Mouse (Mus musculus) retina, postnatal 7 days (tissue): Measurements from ENCODE around the gene Tnp2.

ENCODE experiments used
- DNase-seq: peaks from one replicate; pipeline ENCODE4 v3.0.0-alpha.2; 2012; ENCODE audit warnings: low read depth, low spot score

Tnp2 gene

DNA sequence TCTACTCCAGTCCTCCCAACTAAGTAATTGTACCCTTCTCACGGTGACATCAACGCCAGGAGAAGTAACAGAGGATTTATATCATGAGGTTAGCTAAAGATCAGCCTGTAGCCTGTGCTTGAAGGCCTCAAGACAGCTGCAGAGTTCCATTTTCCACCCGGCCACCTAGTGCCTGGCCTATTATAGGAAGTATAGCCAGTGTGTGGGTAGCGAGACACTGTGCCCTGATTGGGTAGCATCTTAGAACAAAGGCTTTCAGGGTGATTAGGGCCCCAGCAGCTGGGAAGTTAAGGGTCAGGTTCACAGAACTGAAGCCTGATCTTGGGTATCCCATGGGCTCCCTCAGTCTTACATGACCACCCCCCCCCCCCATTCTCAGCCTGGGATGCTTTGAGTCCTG, 406 bp upstream of the Tnp2 start:
- DNase-seq, result no peak

DNA sequence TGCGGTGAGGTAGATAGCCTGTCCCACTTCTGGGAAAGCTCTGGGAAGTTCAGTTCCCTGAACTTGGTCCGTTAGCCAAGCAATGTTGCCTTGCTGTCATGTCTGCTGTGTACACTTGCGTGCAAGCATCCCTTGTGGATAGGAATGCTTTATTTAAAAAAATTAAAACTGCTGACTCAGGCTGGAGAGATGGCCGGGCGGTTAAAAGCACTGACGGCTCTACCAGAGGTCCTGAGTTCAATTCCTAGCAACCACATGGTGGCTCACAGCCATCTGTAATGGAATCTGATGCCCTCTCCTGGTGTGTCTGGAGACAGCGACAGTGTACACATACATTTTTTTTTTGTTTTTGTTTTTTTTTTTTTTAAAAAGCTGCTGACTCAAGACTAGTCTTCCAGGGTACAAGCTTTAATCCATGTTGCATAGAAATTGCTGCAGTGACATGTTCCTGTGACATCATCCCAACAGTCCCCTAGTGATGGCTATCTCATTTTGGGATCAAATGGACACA, 857 bp downstream of the Tnp2 start:
- DNase-seq, result no peak

DNA sequence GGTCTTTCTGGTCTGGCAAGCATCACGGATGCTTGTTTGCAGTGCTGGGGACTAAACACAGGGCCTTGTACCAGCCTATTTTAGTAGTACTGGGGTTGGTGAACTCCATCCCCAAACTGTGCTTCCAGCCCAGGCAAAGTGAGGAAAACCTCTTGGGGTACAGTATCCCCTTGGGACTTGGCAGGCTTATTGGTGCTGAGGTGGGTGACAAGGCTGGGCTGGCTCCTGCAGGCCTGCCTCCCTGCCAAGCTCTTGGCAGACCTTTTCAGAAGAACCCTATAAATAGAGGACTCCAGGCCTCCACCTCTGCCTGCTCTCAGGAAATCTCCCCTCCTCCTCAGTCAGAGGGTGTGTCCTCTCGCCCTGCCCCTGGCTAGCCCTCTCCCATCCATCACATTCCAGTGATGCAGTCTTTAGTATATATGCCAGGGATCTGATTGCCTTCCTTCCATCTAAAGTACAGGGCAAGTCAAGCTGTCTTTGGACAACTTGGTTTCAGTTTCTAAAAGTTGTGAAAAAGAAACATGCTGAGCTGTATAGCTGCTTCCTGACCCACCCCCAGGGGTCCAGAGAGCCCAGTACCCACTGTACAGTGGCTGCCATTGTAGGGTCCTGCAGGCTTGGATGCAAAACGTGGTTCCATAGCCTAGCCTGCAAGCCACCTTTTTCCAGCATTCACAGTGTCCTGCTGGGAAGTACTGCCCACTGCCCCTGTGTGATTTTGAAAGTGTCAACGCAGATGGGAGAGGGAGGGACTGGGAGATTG, 1.5 kb downstream of the Tnp2 start:
- DNase-seq, result no peak

DNA sequence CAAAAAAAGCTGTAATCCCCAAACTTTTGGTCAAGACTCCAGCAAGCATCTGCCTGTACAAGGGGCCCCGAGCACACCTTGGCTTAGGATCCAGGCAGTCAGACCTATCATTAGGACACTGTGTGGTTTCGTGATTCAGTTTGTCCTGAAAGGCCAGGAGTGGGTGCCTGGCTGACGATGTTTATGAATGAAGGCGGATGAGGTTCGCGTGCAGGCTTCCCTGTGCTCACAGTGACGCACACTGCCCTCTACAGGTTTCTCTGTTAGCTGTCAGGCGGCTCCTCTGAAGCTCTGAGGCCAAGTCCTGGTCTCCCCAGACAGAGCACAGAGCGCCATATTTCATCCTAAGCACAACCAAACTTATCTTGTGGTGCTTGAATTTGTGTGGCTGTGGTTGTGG, 2.2 kb downstream of the Tnp2 start:
- peak; percentile 76 for DNase-seq

DNA sequence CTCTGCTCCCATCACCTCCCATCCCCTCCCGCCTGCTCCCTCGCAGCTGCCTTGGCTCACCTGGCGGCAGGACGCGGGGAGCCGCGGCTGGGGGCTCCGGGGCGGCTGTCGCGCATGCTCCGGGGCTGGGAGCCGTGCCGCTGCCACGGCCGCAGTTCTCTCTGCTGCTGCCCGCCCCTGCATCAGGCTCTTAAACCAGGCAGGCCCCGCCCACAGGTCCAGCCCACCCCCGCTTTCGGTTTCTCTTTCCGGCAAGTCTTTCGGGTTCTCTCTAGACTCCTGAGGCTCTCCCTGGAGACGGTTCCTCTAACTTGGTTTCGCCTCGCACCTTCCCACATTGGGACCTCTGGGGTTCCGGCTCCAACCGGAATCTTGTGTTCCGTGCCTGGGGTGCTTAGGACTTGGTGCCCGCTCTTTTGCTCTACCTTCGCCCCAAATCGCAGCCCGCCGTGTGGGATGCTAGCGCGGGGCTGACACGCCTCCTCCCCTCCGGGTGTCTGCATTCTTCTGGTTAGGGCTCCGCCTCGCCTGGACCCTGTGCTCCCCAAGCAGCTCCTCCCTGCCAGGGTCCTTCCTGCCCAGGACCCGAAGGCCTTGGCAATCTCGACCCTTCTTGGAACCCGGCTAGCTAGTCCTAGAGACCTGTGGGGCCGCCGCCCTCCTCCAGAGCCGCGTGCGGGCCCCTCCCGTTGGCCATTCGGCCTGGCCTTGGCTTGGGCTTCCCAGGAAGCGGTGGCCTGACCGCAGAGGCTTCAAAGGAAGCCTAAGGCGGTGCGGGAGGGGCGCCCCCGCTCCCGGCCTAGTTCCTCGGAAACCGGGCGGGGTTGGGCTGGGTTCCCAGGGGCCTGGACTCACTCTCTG, 2.9 kb downstream of the Tnp2 start, which contains the start of gene Socs1:
TSS of gene Socs1 (minus strand) at position 166 of the 861 bp plus-strand sequence.
- peak; percentile 63 for DNase-seq

DNA sequence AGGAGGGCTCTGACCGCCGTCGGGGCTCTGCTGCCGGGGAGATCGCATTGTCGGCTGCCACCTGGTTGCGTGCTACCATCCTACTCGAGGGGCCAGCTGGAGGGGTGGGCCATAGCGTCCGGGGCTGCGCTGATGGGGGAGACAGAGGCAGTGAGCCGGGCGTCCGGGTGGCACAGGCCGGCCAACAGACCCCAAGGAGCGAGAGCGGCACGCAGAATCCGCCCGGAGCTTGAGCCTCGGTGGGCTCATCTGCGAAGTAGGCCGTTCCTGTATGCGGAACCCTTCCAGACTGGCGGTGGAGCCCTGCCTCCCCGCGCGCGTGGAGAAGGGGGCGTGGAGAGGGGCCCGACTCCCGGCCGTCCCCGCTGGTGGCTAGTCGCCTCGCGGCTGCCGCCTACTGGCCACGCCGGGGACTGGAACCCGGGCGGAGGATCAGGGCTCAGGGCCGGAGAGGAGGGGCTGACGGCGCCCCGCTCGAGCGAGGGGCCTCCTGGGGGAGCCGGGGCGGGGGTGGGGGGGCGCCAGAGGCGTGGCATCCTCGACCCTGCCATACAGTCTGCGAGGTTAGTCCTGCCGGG, 3.6 kb downstream of the Tnp2 start:
- peak; percentile 86 for DNase-seq

DNA sequence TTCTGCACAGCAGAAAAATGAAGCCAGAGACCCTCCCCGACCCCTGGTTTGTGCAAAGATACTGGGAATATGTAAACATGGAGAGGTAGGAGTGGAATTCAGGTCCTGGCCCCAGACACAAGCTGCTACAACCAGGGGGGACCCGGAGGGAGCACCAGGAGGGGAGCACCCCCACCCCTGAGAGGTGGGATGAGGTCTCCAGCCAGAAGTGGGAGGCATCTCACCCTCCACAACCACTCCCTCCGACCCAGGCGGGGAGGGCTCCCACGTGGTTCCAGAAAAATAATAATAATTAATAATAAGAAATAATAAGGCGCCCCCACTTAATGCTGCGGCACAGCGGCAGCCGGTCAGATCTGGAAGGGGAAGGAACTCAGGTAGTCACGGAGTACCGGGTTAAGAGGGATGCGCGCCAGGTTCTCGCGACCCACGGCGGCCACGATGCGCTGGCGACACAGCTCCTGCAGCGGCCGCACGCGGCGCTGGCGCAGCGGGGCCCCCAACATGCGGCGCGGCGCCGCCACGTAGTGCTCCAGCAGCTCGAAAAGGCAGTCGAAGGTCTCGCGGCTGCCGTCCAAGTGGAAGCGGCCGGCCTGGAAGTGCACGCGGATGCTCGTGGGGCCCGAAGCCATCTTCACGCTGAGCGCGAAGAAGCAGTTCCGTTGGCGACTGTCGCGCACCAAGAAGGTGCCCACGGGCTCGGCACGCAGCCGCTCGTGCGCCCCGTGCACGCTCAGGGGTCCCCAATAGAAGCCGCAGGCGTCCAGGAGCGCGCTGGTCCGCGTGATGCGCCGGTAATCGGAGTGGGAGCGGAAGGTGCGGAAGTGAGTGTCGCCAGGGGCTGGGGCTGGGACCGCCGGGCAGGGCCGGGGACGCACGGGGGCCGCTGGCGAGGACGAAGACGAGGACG, 4.3 kb downstream of the Tnp2 start:
- peak; percentile 27 for DNase-seq

DNA sequence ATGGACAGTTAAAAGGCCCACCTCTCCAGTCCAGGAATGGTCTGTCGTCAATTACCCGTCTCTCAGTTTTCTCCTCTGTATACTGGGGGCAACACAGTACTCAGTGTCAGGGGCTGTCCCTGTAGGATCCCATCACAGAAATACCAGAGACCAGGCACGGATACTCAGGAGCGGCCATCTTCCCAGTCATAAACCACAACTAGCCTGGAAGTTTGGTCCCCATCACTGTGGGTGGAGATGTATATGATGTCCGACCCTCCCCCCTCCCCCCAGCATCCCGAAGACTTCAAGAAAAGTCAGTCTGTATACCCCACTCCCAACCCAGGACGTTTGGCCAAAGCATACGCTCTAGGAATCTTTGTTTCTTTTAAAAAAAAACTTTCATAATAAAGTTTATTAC, 5.0 kb downstream of the Tnp2 start:
- DNase-seq, result no peak

DNA sequence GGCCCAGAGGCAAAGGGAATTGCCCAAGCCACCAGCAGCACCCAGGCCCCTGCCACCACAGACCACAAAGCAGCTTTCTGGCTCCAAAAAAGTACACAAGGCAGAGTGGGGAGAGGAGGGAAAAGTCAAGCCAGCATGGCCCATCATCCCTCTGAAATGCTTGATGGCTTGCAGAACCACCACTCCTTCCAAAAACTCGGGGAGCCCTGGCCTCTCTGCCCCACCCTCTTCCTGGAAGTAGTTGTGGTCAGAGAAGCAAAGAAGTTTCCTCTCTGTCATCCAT, 5.4 kb downstream of the Tnp2 start:
- DNase-seq, result no peak

DNA sequence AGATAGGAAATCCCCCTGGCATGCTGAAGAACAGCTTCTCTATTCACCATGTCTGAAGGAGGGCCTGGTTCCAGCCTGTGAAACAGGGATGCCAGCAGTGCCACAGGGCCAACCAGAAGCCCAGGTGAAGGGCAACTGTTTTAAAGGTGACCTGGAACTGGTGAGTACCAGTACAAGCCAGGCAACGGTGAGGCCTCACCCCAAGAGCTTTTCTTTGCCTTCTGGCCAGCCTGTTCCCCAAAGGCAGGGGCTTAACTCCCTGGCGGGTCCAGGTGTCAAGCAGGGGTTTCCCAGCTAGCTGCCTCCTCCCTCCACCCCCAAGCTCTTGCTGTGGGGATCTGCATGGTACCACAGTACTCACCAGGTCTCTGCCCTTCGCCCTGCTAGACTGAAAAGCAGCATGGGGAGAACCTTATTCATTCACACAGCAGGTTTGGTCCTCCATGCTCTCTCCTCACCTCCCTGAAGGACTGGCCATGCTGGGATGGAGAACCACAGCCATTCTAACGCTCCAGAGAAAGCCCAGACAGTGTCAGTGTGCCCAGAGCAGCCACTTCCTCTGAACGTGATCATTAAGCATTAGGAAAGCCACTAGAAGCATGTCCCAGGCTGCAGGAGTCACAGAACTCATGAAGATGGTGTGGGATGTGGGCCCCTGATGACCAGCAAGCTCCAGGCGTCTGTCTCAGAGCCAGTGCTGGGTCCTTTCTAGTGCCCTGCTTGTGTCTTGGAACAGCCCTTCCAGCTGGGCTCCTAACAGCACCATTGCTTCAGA, 5.9 kb downstream of the Tnp2 start:
- DNase-seq, result no peak

DNA sequence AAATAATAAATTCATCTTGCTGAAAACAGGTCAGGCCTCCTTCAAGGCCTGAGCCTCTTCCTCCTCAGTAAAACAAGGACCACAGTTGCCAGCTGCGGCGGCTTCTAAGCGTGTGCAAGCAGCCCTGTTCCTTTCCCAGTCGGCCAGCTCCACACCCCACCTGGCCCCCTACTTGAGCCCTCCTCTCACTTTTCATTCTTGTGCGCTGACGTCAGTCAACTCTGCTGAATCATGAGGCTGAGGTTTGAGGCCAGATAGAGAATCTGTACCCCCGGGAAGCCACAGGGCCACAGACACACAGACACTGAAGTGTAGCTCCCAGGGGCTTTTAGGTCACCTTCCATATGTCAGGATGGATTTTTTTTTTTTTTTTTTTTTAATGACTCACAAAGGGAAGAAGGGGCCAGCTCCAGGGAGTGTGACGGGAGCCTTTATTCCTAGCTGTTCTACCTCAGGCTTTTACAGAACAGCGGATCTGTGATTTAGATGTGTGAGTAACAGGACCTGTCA, 6.5 kb downstream of the Tnp2 start:
- DNase-seq, result no peak

DNA sequence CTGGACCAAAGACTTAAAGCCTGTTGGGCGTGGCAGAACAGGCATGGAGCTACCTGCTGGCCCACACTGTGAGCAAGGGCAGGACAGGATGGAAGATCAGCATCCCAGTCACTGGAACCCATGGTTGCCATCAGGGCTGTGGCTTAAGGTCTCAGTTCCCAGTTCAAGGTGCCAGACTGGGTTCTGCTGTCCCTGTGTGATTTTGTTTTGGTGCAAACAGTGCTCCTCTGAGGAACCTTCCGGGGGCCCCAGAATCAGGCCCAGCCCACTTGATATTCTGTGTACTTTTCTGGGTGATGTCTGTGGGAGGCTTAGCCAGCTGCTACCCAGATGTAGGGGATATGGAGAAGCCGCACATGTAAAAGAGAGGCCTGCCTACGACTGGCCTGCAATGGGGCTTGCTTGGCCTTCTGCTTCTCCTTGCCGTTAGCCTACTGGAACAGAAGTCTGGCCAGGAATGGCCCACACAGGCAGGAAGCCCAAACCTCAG, 7.8 kb downstream of the Tnp2 start:
- DNase-seq, result no peak

DNA sequence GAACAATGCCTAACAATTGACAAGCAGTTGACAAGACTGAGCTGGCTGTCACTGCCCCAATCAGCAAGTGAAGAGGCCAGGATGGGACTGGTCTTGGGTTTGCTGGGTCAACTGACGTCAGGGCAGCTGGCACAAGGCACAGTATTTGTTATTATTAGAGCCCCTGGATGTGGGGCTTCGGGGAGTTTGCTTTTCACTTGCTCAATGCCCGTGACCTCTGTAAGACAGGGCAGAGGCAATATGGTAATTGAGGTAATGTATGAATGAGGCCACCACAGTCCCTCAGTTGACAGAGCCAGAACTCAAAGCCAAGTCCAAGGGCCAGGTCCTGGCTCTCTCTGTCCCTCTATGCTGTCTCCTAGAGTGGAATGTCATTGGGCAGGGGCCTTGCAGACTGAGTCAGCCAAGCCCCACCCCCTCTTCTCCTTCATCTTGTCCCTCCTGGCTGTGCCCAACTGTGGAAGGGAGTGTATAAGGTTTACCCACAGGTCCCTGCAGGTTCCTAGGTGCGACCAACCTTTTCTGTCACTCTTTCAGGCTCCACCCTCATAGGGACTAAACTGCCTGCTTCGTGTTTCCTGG, 10.8 kb downstream of the Tnp2 start:
- DNase-seq, result no peak

DNA sequence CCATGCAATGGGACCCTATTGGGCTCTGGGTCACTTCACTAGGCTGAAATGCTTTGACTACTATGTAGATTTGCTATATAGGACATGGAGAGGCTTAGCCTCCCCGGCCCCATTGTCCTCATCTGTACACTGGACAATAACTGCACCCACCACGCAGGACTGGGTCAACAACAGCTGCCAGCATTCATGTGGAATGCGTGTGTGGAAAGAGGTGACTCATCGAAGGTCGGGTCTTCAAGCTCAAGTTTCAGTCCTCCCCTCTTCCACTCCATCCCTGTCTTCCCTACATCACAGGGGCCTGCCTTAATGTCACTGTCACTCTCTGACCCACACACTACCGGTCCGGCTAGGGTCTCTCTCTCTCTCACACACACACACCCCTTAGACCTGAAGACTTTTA, 12.1 kb downstream of the Tnp2 start:
- DNase-seq, result no peak

DNA sequence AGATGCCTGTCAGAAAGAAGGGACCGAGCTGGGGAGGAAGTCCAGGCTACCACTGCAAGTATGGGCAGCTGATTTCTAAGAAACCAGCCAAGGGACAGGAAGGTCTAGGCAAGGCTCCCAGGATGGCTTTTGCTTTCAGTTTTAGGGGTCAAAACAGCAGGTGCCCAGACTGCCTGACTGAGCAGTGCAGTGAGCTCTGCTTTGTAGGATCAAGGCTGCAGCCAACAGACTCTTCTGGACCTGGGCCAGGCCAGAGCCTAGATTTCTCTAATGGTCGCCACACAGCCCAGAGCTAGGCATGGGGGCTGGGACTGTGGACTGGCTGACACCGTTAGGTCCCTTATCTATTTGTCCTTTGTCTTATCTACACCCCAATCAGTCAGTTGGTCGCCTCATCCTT, 13.7 kb downstream of the Tnp2 start:
- no peak for DNase-seq

DNA sequence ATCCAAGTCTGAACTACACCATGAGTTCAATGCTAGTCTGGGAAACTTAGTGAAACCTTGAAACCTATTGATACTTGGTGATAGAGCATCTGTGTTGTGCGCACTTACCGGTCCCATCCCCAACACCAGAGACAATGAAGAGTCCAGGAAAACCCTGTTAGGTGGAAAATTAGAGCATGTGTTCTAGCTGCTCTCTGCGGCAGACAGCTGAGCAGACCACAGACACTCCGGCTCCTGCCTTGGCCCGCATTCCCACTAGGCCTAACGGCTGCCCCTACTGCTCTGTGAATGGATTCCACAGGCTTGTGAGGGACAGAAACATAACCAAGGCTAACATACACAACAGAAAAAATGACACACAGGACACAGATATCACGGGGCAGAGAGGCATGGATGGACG, 14.9 kb downstream of the Tnp2 start:
- no peak for DNase-seq

DNA sequence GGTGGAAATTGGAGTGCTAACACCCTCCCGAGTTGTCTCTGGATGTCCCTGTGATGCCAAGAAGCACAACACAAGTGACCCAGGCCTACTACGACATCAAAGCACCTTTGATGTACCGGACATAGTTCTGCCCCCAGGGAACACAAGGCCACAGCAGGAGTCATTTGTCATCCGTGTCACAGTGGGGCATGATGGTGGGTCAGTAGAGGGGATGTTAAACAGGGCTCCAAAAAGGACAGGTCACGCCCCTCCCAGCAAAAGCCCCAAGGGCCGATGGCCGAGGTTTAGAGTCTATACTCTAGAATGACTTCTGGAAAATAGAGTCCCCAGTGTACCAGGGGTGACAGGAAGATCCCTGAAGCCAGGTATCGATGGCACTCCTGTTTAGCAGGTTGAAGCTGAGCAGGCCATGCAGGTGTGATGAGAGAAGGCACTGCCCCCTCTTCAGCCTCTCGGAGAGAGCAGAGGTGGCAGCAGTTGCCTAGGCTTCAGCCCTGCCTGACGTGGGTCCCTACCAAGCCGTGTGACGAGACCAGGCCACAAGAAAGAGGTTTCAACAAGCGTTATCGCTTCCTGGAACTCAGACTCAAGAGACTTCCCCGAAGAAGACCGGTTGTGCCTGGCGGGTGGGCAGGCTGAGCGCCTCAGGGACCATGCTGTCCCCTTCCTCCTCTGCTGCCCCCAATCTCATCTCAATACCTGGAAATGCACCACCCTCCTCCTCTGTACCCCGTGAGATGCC, 16.5 kb downstream of the Tnp2 start:
- DNase-seq, result no peak

DNA sequence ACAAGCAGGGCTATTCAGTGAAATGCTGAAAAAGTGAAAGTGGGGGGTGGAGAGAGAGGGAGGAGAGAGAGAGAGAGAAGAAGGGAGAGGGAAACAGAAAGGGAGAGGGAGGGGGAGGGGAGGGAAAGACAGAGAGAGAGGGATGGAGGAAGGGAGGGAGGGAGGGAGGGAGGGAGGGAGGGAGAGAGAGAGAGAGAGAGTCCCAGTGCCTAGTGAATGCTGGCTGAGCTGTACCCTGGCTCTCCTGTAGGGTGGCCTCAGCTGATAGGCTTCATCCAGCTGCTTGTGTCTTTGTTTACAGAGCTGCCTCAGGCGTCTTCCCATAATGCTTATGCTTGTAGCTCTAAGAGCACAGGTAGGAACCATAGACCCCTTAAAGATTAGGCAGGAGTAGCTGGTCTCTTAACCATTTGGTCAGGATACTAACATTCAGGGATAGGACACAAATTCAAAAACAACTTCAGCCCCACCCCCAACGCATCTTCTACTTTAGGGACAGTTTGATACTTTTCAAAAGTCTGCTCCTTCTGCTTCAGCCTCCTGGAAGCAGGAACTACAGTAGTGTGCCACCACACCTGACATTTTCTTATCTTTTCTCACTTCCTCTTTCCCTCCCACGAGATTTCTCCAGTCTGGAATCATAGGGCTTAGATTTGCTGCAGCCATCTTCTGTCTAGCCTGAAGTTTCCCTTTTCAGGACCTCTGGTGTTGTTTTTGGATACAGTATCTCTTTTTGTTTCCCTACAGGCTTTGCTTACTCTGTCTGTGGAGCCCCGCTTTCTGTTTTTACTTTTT, 17.7 kb downstream of the Tnp2 start:
- DNase-seq, result no peak

DNA sequence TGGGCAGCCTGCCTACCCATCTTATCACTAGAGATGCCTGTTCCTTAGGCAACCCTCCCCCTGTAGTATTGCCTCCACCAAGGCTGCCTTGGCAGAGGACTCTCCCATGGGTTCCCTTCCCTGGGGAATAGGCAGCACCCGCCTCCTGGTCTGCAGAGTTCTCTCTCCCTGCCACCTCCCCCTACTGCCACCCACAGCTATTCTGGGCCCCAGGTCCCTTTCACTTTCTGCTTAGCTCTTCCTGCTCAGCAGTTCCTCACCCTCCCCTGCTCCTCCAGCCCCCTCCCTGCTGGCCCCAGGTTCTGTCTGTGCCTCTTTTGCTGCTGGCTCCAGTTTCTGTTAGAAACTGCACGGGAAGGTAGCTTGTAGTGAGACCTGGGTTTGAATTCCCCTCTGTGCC, 18.8 kb downstream of the Tnp2 start:
- DNase-seq, result no peak
